Mouse (Mus musculus): ENCODE measurements around the gene Micall1. TPM values are rescaled to one million over a fixed set of nuclear protein-coding genes. Genes with fewer than 3 reads are reported as not detected.

Micall1 gene
- polyA plus RNA-seq, 1 experiment = 27.6 TPM

- no peak overlapping the region for H3K27ac ChIP-seq (ENCODE audit: insufficient read depth, low read length)
- no peak for TF ChIP-seq POLR2A (IDR thresholded peaks at IDR 0.05; ENCODE audit: extremely low read depth, insufficient read depth, low read length)
- TF ChIP-seq CTCF (IDR thresholded peaks at IDR 0.05; ENCODE audit: extremely low read depth, insufficient read depth, low read length) = no peak
- H3K4me1 ChIP-seq (ENCODE audit: control insufficient read depth, insufficient read depth, low read length) = no peaks in the 10 kb centered on the region
- no peak overlapping the region for H3K4me3 ChIP-seq (ENCODE audit: insufficient read depth, low read length)
Measured at GRCm38 (mm10) chr15:79123751-79124150, 15.1 kb downstream of the Micall1 start.

DNA sequence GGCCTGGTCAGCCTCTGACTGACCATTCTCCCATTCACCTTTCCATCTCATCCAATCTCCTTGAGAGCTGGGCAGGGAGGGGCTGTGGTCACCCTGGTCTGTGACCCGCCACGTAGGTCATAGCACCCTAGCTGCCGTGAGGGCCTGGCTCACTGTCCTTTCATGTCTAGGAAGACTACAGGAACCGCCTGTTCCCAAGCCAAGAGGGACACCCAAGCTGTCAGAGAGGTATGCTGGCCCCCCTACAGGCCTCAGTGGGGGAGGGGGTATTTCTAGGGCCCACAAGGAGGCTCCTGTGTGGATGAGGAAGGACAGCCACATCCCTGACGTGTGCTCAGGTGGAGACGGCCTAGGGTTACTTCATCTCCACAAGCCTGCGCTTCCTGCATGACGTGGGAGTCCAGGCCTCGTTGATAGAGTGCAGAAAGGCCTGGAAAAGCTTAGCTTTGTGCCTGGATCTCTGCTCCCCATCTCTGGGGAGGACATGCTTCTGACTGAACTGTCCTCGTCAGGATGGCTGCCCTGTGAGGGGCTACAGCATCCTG lies 15.7 kb downstream of the Micall1 start:
- TF ChIP-seq CTCF (IDR thresholded peaks at IDR 0.05; ENCODE audit: extremely low read depth, insufficient read depth, low read length) (no peak), POLR2A (IDR thresholded peaks at IDR 0.05; ENCODE audit: extremely low read depth, insufficient read depth, low read length) (no peak)
- H3K4me1 ChIP-seq (ENCODE audit: control insufficient read depth, insufficient read depth, low read length) = no peaks in the 10 kb centered on the region
- H3K27ac ChIP-seq (ENCODE audit: insufficient read depth, low read length) = no peak overlapping the region
- H3K4me3 ChIP-seq (ENCODE audit: insufficient read depth, low read length) = no peak overlapping the region

- H3K4me1 ChIP-seq (ENCODE audit: control insufficient read depth, insufficient read depth, low read length) = no peaks in the 10 kb centered on the region
- TF ChIP-seq CTCF (IDR thresholded peaks at IDR 0.05; ENCODE audit: extremely low read depth, insufficient read depth, low read length) (peak; percentile 69), POLR2A (IDR thresholded peaks at IDR 0.05; ENCODE audit: extremely low read depth, insufficient read depth, low read length) (no peak)
- no peak overlapping the region for H3K27ac ChIP-seq (ENCODE audit: insufficient read depth, low read length)
- H3K4me3 ChIP-seq (ENCODE audit: insufficient read depth, low read length) = no peak overlapping the region
Measured at GRCm38 (mm10) chr15:79126217-79126932, 17.7 kb downstream of the Micall1 start.

DNA sequence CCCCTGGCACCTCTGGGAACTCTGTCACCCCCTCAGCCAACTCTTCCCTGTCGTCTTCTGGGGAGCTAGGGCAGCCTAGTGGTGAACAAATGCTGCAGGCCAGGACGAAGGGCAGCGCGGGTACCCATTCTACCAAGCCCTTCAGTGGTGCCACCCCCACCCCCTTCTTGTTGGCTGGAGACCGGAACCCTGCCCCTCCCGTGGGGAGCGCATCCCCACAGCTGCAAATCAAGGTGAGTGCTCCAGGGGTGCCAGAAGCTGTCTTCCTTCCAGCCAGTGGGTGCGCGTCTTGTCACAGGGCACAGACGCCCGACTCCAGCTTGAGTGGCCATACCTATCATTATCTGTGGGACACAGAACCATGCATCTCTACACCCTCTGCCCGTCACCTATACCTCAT lies 18.4 kb downstream of the Micall1 start:
- Histone ChIP-seq H3K4me3 (ENCODE audit: insufficient read depth, low read length) (no peak overlapping the region), H3K27ac (ENCODE audit: insufficient read depth, low read length) (no peak overlapping the region), H3K4me1 (ENCODE audit: control insufficient read depth, insufficient read depth, low read length) (no peaks in the 10 kb centered on the region)
- TF ChIP-seq CTCF (IDR thresholded peaks at IDR 0.05; ENCODE audit: extremely low read depth, insufficient read depth, low read length) = no peak
- no peak for TF ChIP-seq POLR2A (IDR thresholded peaks at IDR 0.05; ENCODE audit: extremely low read depth, insufficient read depth, low read length)

GRCm38 (mm10) chr15:79128208-79128607 lies 19.5 kb downstream of the Micall1 start:
- Histone ChIP-seq H3K4me1 (ENCODE audit: control insufficient read depth, insufficient read depth, low read length) (no peaks in the 10 kb centered on the region), H3K27ac (ENCODE audit: insufficient read depth, low read length) (no peak overlapping the region), H3K4me3 (ENCODE audit: insufficient read depth, low read length) (no peak overlapping the region)
- TF ChIP-seq CTCF (IDR thresholded peaks at IDR 0.05; ENCODE audit: extremely low read depth, insufficient read depth, low read length) (0 out of 2 replicates have a peak, but pooled peaks have one; percentile 26), POLR2A (IDR thresholded peaks at IDR 0.05; ENCODE audit: extremely low read depth, insufficient read depth, low read length) (no peak)

DNA sequence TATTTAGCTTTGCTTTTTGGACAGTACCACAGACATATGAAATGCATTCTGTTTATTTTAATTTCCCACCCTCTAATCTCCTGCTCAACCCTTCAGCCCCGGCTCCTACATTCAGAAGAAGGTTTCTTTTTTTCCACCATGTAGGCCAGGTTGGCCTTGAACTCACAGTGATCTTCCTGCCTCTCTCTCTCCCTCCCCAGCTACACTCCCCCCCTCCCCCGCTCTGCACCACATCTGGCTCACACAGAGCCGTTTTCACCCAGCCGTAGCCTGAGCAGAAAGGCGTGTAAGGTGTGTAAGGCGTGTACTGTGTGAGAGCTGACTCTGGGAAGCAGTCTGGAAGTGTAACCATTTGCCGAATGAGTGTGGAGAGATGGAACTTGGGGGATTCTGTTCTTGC lies 20.6 kb downstream of the Micall1 start:
- Histone ChIP-seq H3K27ac (ENCODE audit: insufficient read depth, low read length) (no peak overlapping the region), H3K4me3 (ENCODE audit: insufficient read depth, low read length) (no peak overlapping the region), H3K4me1 (ENCODE audit: control insufficient read depth, insufficient read depth, low read length) (no peaks in the 10 kb centered on the region)
- no peak for TF ChIP-seq CTCF (IDR thresholded peaks at IDR 0.05; ENCODE audit: extremely low read depth, insufficient read depth, low read length)
- TF ChIP-seq POLR2A (IDR thresholded peaks at IDR 0.05; ENCODE audit: extremely low read depth, insufficient read depth, low read length) = no peak

DNA sequence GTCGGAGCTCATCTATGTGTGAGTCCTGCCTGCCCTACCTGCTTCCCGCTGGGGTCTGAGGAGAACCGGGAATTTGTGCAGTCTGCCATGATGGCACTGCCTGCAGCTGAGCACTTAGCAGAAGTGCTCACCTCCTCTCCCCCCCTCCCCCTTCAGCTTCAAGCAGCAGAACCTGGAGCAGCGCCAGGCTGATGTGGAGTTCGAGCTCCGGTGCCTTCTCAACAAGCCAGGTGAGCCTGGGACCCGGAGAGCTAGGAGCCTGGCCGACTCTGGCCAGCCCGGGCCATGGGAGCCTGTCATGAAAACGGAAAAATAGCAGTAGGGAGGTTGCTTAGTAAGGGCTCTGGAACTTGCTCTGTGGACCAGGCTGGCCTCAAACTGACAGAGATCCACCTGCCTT lies 22.1 kb downstream of the Micall1 start:
- Histone ChIP-seq H3K4me1 (ENCODE audit: control insufficient read depth, insufficient read depth, low read length) (no peaks in the 10 kb centered on the region), H3K27ac (ENCODE audit: insufficient read depth, low read length) (no peak overlapping the region), H3K4me3 (ENCODE audit: insufficient read depth, low read length) (no peak overlapping the region)
- no peak for TF ChIP-seq CTCF (IDR thresholded peaks at IDR 0.05; ENCODE audit: extremely low read depth, insufficient read depth, low read length)
- TF ChIP-seq POLR2A (IDR thresholded peaks at IDR 0.05; ENCODE audit: extremely low read depth, insufficient read depth, low read length) = no peak

GRCm38 (mm10) chr15:79131442-79131841 lies 22.7 kb downstream of the Micall1 start:
- H3K27ac ChIP-seq (ENCODE audit: insufficient read depth, low read length) = no peak overlapping the region
- no peaks in the 10 kb centered on the region for H3K4me1 ChIP-seq (ENCODE audit: control insufficient read depth, insufficient read depth, low read length)
- TF ChIP-seq POLR2A (IDR thresholded peaks at IDR 0.05; ENCODE audit: extremely low read depth, insufficient read depth, low read length) = no peak
- H3K4me3 ChIP-seq (ENCODE audit: insufficient read depth, low read length) = no peak overlapping the region

GRCm38 (mm10) chr15:79133191-79133661 lies 24.5 kb downstream of the Micall1 start:
- no peak overlapping the region for H3K27ac ChIP-seq (ENCODE audit: insufficient read depth, low read length)
- no peak overlapping the region for H3K4me3 ChIP-seq (ENCODE audit: insufficient read depth, low read length)
- no peaks in the 10 kb centered on the region for H3K4me1 ChIP-seq (ENCODE audit: control insufficient read depth, insufficient read depth, low read length)
- TF ChIP-seq POLR2A (IDR thresholded peaks at IDR 0.05; ENCODE audit: extremely low read depth, insufficient read depth, low read length) (no peak), CTCF (IDR thresholded peaks at IDR 0.05; ENCODE audit: extremely low read depth, insufficient read depth, low read length) (no peak)
